Mouse (Mus musculus) C2C12 (cell line): ENCODE measurements around the gene Cpne4.

Source experiments
- CTCF ChIP-seq: IDR thresholded peaks from one replicate; pipeline ENCODE4 v1.5.1; 2011; ENCODE audit not compliant: control insufficient read depth, insufficient read depth, insufficient read length
- MAX ChIP-seq: IDR thresholded peaks from one replicate; pipeline ENCODE4 v1.6.1; 2011; ENCODE audit warnings: mild to moderate bottlenecking, control low read depth
- MYOG ChIP-seq: IDR thresholded peaks from one replicate; pipeline ENCODE4 v1.6.1; 2011; ENCODE audit not compliant: control insufficient read depth, insufficient read length; ENCODE audit errors: extremely low read depth

DNA sequence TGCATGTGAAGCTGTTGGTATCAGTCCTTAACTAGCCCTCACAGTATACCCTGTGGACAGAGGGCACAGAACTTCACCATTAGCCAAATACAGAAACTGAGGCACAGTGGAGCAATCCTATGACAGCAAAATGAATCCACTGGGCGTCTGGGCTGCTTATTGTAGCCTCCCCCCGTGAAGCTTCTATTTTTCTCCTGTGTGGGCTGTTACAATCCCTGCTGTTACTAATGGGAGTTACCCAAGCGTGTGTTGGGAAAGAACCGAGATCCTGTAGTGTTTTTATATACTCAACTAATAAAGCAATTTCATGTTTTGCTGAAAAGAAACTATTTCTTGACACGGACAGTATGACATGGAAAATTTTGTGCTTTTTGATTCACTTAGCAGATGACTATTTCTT is 230.7 kb downstream of the Cpne4 start:
- TF ChIP-seq CTCF (no peak), MAX (no peak), MYOG (no peak)
